Mouse (Mus musculus): ENCODE results near the gene Cherp. TPM values are rescaled to one million over a fixed set of nuclear protein-coding genes. Genes with fewer than 3 reads are reported as not detected.
A peak's percentile ranks its signal among the peaks of the same experiment; 100 is the strongest.

The Cherp gene
- total RNA-seq, 2 experiments from 2014 or later: 42.9 to 43.2 TPM

DNA sequence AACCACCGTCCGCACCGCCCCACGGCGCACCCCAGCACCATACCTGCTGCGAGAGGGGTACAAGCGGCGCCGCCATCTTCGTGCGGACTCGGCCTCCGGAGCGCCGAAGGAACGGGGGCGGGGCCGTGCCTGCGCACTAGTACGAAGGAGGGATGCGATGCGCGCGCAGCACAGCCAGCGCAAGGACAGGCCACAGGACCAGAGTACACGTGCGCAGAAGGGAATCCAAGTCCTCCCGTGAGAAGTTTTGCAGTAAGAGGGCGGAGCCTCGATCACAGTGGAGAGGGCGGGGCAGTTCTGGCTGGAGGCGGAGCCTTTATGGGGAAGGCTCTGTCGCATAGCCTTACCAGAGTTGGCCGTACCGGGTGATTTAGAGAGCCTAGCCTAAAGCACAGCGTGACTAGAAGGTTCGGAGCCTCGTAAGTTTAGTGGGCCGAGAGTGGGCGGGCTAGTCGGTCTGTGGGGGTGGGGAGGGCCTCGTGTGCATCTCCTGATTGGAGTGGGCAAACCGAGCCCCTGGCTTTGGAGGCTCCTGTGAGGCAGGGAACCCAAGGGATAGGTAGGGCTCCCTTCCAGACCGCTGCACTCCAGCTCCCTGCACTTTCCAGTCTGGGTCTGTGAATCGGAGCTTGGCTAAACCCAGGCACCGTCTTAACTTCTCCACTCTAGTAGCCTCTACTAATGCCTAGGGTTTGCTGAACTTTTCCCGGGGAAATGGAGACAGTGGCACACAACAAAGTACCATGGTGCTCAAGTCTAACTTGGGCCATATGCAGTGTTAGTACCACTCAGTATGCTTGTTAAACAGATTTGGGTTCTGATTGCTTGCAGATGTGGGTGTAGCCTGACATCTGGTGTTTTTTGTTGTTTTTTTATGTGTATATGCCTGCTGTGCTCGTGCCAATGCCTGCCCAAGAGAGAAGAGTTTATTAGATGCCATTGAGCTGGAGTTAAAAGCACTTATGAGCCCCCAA lies 53.4 kb downstream of the Cherp start, which contains the start of gene Eps15l1:
Gene Eps15l1 (minus strand): TSS at position 99 of the 974 bp plus-strand sequence.
- peak; percentile 99 for DNase-seq
- intact Hi-C loops (cut with DNase I): loop anchor here (5.0 kb wide), 2 partner anchors 126 to 141 kb away; partner anchors contain the start of gene Med26

DNA sequence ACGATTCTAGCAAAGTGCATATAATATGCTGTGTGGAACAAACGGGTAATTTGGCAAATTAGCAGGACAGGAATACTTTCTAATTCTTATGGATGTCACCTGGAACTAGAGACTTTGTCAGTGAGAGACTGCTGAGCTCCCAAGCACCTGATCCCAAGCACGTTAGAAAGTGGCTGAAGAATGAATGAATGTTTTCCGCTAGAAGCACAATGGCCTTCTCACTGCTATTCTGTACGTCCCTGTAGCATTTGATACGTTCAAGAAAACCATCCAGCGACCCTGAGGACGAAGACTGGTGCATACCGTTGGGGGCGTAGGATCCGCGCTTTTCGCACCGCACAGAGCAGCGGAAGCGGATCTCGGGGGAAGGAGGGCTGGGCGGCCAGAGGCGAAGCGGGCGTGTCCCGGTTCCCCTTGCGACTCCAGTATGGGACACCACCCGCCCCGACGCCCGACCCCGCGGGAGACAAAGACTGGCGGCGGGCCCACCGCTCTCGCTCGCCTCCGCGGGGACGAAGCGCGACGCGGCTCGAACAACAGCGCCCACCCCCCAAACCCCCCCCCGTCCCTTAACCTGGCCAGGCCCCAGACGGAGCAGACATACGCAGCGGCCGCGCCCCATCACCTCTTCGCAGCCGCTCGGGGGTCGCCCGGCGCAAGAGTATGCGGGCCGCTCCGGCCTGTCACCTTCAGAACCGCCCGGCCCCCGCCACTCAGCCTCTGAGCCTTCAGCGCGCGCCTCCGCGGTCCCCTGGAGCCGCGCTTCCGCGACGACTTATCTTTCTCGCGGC lies 54.3 kb downstream of the Cherp start:
- DNase-seq: peak; percentile 64 to 68
- intact Hi-C loops (cut with DNase I): loop anchor here (5.0 kb wide), 2 partner anchors 127 to 142 kb away; partner anchors contain the start of gene Med26

DNA sequence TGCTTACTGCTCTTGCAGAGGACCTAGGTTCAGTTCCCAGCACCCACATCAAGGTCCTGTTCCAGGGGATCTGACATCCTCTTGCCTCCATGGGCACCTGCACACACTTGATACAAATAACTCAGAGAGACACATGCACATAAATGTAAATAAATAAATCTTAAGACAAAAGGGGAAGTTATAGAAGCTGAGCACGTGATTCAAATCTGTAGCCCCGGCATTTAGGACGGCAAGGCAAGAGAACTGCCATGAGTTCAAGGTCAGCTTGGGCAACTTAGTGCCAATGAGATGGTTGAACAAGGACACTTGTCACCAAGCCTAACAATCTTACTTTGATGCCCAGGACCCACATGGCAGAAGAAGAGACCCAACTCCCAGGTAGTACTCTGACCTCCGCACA lies 57.0 kb downstream of the Cherp start:
- intact Hi-C loops (cut with DNase I): no loop called here
- no peak for DNase-seq

DNA sequence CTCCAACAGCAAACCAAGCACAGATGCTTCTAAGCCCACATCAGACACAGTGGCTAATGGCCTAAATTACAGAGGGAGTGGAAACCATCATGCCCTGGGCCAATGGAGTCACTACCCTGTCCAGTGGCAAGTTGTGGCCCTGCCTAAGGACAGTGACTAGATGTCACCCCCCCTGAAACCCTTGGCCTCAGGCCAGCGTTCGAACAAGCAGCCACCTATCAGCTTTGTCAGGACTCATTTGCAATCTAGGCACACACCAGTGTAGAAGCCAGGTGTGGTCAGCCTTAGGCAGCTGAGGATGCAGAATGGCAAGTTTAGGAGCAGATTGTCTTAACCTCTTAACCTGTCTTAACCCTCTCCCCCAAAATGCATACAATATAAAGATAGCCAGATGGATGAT lies 59.8 kb downstream of the Cherp start:
- no peak for DNase-seq
- intact Hi-C loops (cut with DNase I): no loop called here

DNA sequence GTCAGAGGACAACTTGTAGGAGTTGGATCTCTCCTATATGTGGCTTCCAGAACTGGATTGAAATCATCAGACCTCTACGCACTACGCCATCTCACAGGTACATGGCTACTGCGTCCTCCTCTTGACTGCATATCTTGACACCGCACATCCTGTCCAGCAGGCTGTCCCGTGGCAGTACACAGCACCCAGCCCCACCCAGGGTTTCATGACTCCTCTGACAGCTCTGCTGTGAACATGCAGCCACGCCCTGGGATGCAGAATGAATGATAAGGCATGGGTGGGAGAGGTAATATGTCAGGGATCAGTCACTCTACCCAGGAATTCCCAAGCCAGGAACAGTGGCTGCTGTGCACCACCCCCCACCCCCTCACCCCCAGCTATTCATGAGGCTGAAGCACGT lies 61.2 kb downstream of the Cherp start:
- intact Hi-C loops (cut with DNase I): no loop called here
- DNase-seq: no peak

Small RNA genes within 50 kb of the gene (microRNA-seq; reads per million reads assigned to microRNA genes)
- 1.6 to 4.7 reads per million in 2 experiments for gene Mir7068

Other genes with a start within 250 kb of the Cherp start
- 10 to 100 TPM; 53.2 to 53.4 TPM for gene Ap1m1, start 235.2 kb downstream of the Cherp start, total RNA-seq (2021)
- 1 to 10 TPM; 9.7 TPM for gene Gm10282, start 170.0 kb downstream of the Cherp start, total RNA-seq (2021)
- 100 to 1,000 TPM; 113 to 115 TPM for gene Klf2, start 156.2 kb downstream of the Cherp start, total RNA-seq (2021)
- gene Eps15l1, start 53.8 kb downstream of the Cherp start, total RNA-seq (2021): 10 to 100 TPM; 44.4 to 47.5 TPM
- 10 to 100 TPM in 1 of 2 experiments, 1 to 10 TPM in 1; 8.1 to 10.5 TPM for gene Calr3, start 31.4 kb downstream of the Cherp start, total RNA-seq (2021)
- 1 to 10 TPM; 6.6 to 7.0 TPM for gene 1700030K09Rik, start 31.3 kb downstream of the Cherp start, total RNA-seq (2021)
- 10 to 100 TPM; 44.1 to 47.8 TPM for gene Slc35e1, start 17.4 kb upstream of the Cherp start, total RNA-seq (2021)
- gene Med26, start 73.0 kb upstream of the Cherp start, total RNA-seq (2021): 10 to 100 TPM; 10.5 to 10.7 TPM
- gene Smim7, start 95.9 kb upstream of the Cherp start, total RNA-seq (2021): 100 to 1,000 TPM; 111 to 117 TPM
- gene Tmem38a, start 96.8 kb upstream of the Cherp start, total RNA-seq (2021): 100 to 1,000 TPM; 372 TPM
- under 1 TPM; 0.62 to 0.88 TPM for gene Nwd1, start 171.5 kb upstream of the Cherp start, total RNA-seq (2021)
- 10 to 100 TPM; 87.1 to 88.6 TPM for gene Sin3b, start 248.1 kb upstream of the Cherp start, total RNA-seq (2021)

All from heart, postnatal 14 days (tissue).